Mouse (Mus musculus) inflammation-experienced regulatory T-cells, adult 6 months (primary cell): ENCODE data around the gene Hist2h2aa1. TPM values are rescaled to one million over a fixed set of nuclear protein-coding genes. Genes with fewer than 3 reads are reported as not detected.
A peak's percentile ranks its signal among the peaks of the same experiment; 100 is the strongest.
"Not testable (repeated sequence)": the region's sequence is repeated elsewhere in the genome, so short reads cannot be mapped to it uniquely, and the experiment has no call there.

Experiments used
- ATAC-seq: one replicate; pipeline ENCODE4 v1.8.0; 2017
- polyA plus RNA-seq, 3 experiments: library from polyadenylated mRNA; unstranded; fragments of 100-300 nt; shearing (Covaris generic); gene quantifications; one replicate each; pipeline ENCODE4 v1.2.1; 2017

The Hist2h2aa1 gene
- polyA plus RNA-seq: 10 to 100 TPM in 2 of 3 experiments, 1 to 10 TPM in 1; 9.6 to 22.0 (median 11.1) TPM

GRCm38 (mm10) chr3:96245003-96245886, at the start of gene Hist2h2aa1:
Gene Hist2h2aa1, plus strand, starts transcription at chr3:96245497.
- ATAC-seq: peak; percentile 75

DNA sequence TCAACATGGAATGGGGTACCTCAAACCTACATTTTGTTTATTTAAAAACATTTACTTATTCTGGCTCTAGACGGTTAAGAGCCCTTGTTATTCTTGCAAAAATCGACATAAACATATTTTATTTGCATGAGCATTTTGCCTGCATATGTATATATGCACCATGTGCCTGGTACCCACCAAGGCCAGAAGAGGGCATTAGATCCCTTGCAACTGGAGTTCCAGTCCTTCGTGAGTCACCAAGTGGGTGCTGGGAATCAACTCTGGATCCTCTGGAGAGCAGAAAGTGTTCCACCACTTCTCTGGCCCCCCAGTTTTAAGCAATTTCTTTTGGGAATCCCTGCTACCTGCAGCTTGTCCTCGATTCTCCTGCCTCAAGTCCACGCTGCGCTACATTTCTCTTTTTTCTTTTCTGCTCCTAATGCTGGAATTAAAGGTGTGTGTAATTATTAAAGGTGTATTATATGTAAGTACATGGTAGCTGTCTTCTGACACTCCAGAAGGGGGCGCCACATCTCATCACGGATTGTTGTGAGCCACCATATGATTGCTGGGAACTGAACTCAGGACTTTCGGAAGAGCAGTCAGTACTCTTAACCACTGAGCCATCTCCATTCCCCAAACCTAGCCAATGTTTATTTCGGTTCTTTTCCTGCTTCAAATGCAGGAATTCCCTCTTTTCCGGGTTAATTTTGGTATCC, 49.5 kb upstream of the Hist2h2aa1 start:
- ATAC-seq: no peak

DNA sequence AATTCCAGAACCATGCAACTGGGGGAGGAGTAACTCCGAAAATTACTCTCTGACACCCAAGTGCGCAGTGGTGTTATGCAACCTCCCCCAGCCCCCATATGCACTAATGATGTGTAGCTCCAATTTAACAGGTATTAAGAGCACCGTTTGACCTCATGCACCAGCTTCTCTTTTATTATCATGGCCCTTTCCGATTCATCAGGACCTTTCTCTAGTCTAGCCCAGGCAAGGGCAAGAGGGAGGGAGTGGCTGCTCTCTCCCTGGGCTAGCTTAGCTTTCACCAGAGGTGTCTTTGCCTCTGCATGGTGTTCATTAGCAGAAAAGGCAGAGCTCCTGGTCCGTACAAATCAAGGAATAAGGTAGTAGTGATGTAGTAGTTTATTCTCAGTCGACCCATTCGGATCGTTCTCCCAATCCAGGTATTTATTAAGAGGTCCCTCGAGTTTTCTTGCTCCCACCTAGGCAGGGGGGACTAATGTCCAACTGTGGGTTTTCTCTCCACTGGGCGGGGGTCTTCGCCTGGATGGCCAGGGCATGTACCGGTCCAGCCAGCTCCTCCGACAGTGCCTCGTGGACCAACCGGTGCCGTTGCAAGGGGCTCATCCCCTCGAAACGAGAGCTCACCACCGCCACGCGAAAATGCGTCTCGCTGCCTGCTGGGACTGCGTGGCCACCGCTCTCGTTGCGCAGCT, 48.7 kb upstream of the Hist2h2aa1 start:
- no peak for ATAC-seq

GRCm38 (mm10) chr3:96197129-96197749, 48.1 kb upstream of the Hist2h2aa1 start:
- peak; percentile 85 for ATAC-seq

GRCm38 (mm10) chr3:96198181-96198580, 47.1 kb upstream of the Hist2h2aa1 start:
- peak; percentile 86 for ATAC-seq

- ATAC-seq: not testable (repeated sequence)
Observed at GRCm38 (mm10) chr3:96198601-96199251, 46.6 kb upstream of the Hist2h2aa1 start.

- no peak for ATAC-seq
Observed at GRCm38 (mm10) chr3:96199731-96200130, 45.6 kb upstream of the Hist2h2aa1 start.

GRCm38 (mm10) chr3:96207819-96208218, 37.5 kb upstream of the Hist2h2aa1 start:
- no peak for ATAC-seq

- no peak for ATAC-seq
Observed at GRCm38 (mm10) chr3:96209242-96209641, 36.1 kb upstream of the Hist2h2aa1 start.

- ATAC-seq: peak; percentile 19
Observed at GRCm38 (mm10) chr3:96219191-96219641, 26.1 kb upstream of the Hist2h2aa1 start.

DNA sequence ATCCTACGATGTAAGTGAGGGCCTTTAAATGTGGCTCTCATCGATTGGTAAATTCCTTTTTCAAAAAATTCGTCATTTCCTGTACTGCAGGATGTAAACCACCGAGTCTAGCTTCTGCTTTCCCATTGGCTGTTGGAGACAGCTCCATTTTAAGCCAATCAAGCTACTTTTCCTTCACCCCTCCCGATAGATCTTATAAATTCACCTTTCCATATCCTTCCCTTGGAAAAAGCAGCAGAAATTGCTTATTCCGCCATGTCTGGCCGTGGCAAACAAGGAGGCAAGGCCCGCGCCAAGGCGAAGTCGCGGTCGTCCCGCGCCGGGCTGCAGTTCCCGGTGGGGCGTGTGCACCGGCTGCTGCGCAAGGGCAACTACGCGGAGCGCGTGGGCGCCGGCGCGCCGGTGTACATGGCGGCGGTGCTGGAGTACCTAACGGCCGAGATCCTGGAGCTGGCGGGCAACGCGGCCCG, 25.6 kb upstream of the Hist2h2aa1 start, which contains the start of the genes Bola1 and Hist2h2ab:
TSS of gene Bola1 (minus strand) at position 49 of the 470 bp plus-strand sequence.
TSS of gene Hist2h2ab (plus strand) at position 205 of the 470 bp plus-strand sequence.
- peak; percentile 77 for ATAC-seq

DNA sequence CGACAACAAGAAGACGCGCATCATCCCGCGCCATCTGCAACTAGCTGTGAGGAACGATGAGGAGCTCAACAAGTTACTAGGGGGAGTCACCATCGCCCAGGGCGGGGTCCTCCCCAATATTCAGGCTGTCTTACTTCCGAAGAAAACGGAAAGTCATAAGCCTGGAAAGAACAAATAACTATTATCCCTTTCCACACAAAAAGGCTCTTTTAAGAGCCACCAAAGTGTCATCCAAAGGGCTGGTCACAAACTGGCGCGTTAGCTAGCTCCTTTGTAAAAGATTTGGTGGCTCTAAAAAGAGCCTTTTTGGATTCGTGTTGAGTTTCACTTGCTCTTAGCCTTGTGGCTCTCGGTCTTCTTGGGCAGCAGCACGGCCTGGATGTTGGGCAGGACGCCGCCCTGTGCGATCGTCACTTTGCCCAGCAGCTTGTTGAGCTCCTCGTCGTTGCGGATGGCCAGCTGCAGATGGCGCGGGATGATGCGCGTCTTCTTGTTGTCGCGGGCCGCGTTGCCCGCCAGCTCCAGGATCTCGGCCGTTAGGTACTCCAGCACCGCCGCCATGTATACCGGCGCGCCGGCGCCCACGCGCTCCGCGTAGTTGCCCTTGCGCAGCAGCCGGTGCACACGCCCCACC, 25.0 kb upstream of the Hist2h2aa1 start:
- ATAC-seq: peak; percentile 9

- ATAC-seq: peak; percentile 79
Observed at GRCm38 (mm10) chr3:96220765-96221639, 24.3 kb upstream of the Hist2h2aa1 start, which contains the start of the genes Hist2h2ac and Hist2h2be. Gene Hist2h2ac, minus strand, starts transcription at chr3:96220880. Gene Hist2h2be, plus strand, starts transcription at chr3:96221119.

DNA sequence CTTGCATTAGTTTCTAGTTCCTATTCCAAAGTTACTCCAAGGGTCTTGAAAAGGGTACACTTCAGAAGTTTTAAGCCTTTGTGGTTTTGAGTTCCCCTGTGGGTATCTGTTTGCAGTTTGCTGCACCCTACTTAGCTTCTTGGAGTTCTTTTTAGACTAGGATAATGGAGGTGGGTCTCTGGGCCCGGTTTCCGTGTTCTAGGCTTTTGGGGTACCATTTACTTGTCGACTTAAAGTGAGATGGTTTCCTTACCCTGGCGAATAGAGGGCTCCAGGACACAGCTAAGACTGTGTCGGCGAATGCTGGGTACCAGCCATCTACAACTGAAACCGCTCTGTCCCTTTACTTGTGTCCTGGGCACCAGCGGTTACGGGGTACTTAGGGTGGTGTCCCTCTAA, 23.7 kb upstream of the Hist2h2aa1 start:
- no peak for ATAC-seq

DNA sequence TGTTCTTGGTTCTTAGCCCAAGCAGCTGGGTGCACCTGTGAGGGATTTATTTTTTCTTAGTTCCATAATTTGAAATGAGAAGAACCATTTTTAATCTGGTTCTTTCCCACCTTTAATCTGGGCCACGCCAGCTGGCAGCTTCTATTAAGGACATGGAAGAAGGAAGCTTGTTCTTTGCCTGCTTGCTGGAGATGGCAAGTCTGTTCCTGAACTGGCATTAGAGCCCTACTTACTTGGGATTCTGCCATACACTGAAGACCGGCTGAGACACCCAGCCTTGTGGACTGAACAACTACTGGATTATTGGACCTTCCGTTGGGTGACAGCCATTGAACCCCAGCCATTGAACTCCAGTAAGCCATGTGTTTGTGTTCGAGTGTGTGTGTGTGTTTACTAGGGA, 22.5 kb upstream of the Hist2h2aa1 start:
- ATAC-seq: no peak

DNA sequence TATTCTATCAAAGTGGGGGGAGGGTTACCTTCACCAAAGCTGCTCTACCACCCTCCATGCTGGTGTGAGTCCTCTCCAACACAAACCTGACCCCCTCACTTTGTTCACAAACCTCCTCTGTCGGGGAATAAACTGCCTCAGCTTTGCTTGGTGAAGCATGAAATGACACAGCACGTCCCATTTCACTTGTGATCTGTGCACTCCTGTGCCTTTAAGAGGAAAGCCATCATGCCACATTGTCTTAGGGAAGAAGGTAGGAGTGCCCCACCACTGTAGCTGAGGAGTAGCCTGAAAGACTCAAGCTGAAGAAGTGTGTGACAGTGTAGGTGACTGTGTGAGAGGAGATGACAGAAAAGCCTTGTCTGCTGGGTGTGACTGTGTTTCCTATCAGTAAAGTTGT, 19.9 kb upstream of the Hist2h2aa1 start:
- no peak for ATAC-seq

GRCm38 (mm10) chr3:96226695-96227648, 18.3 kb upstream of the Hist2h2aa1 start:
- ATAC-seq: no peak

DNA sequence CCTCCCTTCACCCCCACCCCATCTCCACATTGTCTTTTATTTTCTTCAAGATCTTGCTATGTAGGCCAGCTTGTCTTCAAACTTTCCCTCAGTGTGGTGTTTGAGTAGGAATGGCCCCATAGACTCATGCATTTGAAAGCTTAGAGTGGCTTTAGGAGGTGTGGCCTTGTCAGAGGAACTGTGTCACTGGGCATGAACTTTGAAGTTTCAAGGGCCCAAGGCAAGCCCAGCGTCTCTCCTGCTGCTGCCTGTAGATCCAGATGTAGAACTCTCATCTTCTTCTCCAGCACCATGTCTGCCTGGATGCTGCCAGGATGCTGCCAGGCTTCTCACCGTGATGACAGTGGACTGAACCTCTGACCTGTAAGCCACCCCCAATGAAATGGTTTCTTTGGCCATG, 16.5 kb upstream of the Hist2h2aa1 start:
- ATAC-seq: no peak

DNA sequence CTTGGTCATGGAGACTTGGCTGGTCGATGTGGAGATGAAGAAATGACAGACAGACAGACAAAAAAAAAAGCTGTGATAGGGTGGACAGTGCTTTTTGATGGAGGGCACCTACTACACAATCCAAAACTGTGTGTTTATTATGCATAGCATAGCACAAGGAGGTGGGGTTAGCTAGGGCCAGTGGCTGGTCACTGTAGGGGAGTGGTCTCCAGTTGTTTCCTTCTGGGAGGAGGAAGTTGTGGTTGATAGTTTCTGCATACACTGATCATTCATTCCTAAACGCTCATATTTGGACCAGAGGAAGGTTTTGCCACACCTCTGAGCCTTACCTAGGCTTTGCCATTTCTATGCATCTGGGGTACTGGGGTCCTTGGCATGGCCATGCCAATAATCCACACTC, 14.9 kb upstream of the Hist2h2aa1 start:
- no peak for ATAC-seq
